Comparison of ENCODE assay signal across 15 mouse cellular contexts in genomic region chr1:39521326-39521725, GRCm38 (mm10).
"Had no signal": no experiment of that assay in that cellular context is flagged by ENCODE, and none has a peak within 500 bp of the region (broad histone marks: within the 10 kb centered on the region; RNA-seq: fewer than 3 reads in every experiment).

No protein-coding gene starts in this region.

- H3K4me3 ChIP-seq: neural tube, embryonic 15.5 days; stomach, embryonic 15.5 days had no signal

- DNase-seq: retina, postnatal 1 day; right cerebral cortex, adult 18-20 months; right cerebral cortex, postnatal 14 days; right cerebral cortex, postnatal 25 days; right cerebral cortex, postnatal 4 days; spleen, adult 18-20 months; thymus, adult 18-20 months; thymus, adult 2 months; thymus, postnatal 14 days; thymus, postnatal 25 days; thymus, postnatal 36 days; thymus, postnatal 4 days had no signal

- H3K9ac ChIP-seq: neural tube, embryonic 15.5 days; stomach, embryonic 15.5 days had no signal

- H3K27ac ChIP-seq: neural tube, embryonic 15.5 days; stomach, embryonic 15.5 days; stomach, postnatal 0 days had no signal

- H3K4me2 ChIP-seq: neural tube, embryonic 15.5 days; stomach, embryonic 15.5 days had no signal

- H3K27me3 ChIP-seq: neural tube, embryonic 15.5 days; stomach, embryonic 15.5 days had no signal

- H3K4me1 ChIP-seq: neural tube, embryonic 15.5 days; stomach, embryonic 15.5 days had no signal

- H3K36me3 ChIP-seq: neural tube, embryonic 15.5 days; stomach, embryonic 15.5 days had no signal

- H3K9me3 ChIP-seq: stomach, embryonic 15.5 days had no signal
